Mouse (Mus musculus): ENCODE data around the gene Galt.
A peak's percentile ranks its signal among the peaks of the same experiment; 100 is the strongest.

Gene Galt

DNA sequence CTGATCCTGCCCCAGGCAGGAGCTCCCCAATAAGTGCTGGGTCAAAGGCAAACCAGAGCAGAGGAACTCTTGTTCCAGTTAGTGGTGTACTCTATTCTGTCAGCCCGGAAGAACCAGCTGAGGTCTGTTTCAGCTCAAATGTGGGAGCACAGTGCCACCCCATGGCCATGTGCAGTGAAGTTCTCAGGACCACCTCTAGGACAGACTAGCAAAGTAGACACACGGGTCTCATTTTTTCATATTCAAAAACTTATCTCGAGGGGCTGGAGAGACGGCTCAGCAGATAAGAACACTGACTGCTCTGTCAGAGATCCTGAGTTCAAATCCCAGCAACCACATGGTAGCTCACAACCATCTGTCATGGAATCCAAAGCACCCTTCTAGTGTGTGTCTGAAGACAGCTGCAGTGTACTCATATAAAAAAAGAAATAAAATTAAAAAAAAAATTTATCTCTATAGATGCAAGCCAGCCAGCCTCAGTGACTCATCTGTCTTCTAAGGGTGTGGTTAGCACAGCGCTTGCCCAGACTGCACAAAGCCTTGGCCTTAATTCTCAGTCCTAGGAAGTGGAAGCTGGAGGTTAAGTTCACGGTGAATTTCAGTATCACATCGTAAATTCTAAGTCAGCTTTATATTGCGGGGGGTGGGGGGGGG is 17.3 kb upstream of the Galt start:
- no peak overlapping the region for H3K4me3 ChIP-seq (replicated peaks; ENCODE audit: low read length)
- H3K4me1 ChIP-seq (replicated peaks; ENCODE audit: low read depth, low read length) = peaks cover 35% of the 10 kb centered on the region
- no peaks in the 10 kb centered on the region for H3K9me3 ChIP-seq (ENCODE audit: low read length)
- TF ChIP-seq NANOG (IDR thresholded peaks at IDR 0.05; ENCODE audit: borderline replicate concordance, low read length) = no peak
- TF ChIP-seq CTCF (conservative IDR thresholded peaks at IDR 0.05; ENCODE audit: low read length) = peak; percentile 49
- TF ChIP-seq POU5F1 (IDR thresholded peaks at IDR 0.05; ENCODE audit: borderline replicate concordance, low read length) = no peak
- peaks cover 25% of the 10 kb centered on the region for H3K27me3 ChIP-seq (ENCODE audit: insufficient read depth, low read length)
- peaks cover 26% of the 10 kb centered on the region for H3K36me3 ChIP-seq (ENCODE audit: insufficient read depth, low read length)

DNA sequence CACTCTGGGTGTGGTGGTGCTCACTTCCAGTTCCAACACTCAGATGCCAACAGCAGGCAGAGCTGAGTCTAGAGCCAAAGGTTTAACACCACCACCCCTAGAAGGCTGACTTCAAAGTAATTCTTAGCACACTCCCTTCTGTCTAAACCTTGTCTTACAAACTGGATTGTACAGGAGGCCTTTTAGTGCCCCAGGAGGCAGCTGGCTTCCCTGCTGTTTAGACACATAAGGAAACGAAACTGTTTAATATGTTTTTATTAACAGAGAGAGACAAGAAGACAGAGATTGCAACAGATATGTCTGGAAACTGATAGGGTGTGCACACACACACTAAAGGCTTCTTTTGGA is 16.8 kb upstream of the Galt start:
- H3K36me3 ChIP-seq (ENCODE audit: insufficient read depth, low read length) = peaks cover 26% of the 10 kb centered on the region
- TF ChIP-seq NANOG (IDR thresholded peaks at IDR 0.05; ENCODE audit: borderline replicate concordance, low read length) (no peak), POU5F1 (IDR thresholded peaks at IDR 0.05; ENCODE audit: borderline replicate concordance, low read length) (no peak)
- no peaks in the 10 kb centered on the region for H3K9me3 ChIP-seq (ENCODE audit: low read length)
- peaks cover 20% of the 10 kb centered on the region for H3K27me3 ChIP-seq (ENCODE audit: insufficient read depth, low read length)
- no peak overlapping the region for H3K4me3 ChIP-seq (replicated peaks; ENCODE audit: low read length)
- H3K4me1 ChIP-seq (replicated peaks; ENCODE audit: low read depth, low read length) = peaks cover 35% of the 10 kb centered on the region

DNA sequence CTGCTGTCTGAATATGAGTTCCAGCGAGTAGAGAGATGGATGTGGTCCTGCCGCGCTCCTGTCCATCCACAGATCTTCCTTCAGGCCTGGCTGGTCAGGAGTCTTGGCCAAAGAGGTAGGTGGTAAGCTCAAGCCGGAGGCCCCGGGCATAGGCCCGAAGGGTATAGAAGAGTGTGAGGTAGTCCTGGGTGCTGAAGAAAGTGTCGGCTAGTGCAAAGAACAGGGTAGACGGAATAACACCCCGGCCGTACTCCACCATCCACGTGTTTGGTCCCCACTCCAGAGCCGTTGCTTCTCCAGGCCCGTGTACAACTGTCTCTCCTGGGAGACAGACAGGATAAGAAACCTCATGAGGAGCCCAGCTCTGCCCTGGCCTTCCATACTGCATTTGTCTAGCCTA is 15.8 kb upstream of the Galt start:
- Histone ChIP-seq H3K9me3 (ENCODE audit: low read length) (no peaks in the 10 kb centered on the region), H3K4me1 (replicated peaks; ENCODE audit: low read depth, low read length) (peaks cover 35% of the 10 kb centered on the region), H3K36me3 (ENCODE audit: insufficient read depth, low read length) (peaks cover 26% of the 10 kb centered on the region), H3K4me3 (replicated peaks; ENCODE audit: low read length) (peak overlapping the region; percentile 95), H3K27me3 (ENCODE audit: insufficient read depth, low read length) (peaks cover 13% of the 10 kb centered on the region; the same call in 1 of the 2 replicates)
- TF ChIP-seq NANOG (IDR thresholded peaks at IDR 0.05; ENCODE audit: borderline replicate concordance, low read length) (no peak), POU5F1 (IDR thresholded peaks at IDR 0.05; ENCODE audit: borderline replicate concordance, low read length) (no peak), CTCF (conservative IDR thresholded peaks at IDR 0.05; ENCODE audit: low read length) (no peak)

- TF ChIP-seq NANOG (IDR thresholded peaks at IDR 0.05; ENCODE audit: borderline replicate concordance, low read length) = no peak
- TF ChIP-seq CTCF (conservative IDR thresholded peaks at IDR 0.05; ENCODE audit: low read length) = 0 out of 2 replicates have a peak, but pooled peaks have one; percentile 2
- H3K27me3 ChIP-seq (ENCODE audit: insufficient read depth, low read length) = peaks cover 4% of the 10 kb centered on the region; the same call in 1 of the 2 replicates
- peaks cover 26% of the 10 kb centered on the region for H3K36me3 ChIP-seq (ENCODE audit: insufficient read depth, low read length)
- no peaks in the 10 kb centered on the region for H3K9me3 ChIP-seq (ENCODE audit: low read length)
- H3K4me3 ChIP-seq (replicated peaks; ENCODE audit: low read length) = peak overlapping the region; percentile 95
- H3K4me1 ChIP-seq (replicated peaks; ENCODE audit: low read depth, low read length) = peaks cover 35% of the 10 kb centered on the region
Measured at GRCm38 (mm10) chr4:41740380-41741157, 14.5 kb upstream of the Galt start.

GRCm38 (mm10) chr4:41741158-41741560 is 13.9 kb upstream of the Galt start:
- H3K4me3 ChIP-seq (replicated peaks; ENCODE audit: low read length) = peak overlapping the region; percentile 95
- H3K9me3 ChIP-seq (ENCODE audit: low read length) = peaks cover 5% of the 10 kb centered on the region
- H3K27me3 ChIP-seq (ENCODE audit: insufficient read depth, low read length) = 0 out of 2 replicates have a peak, but pooled peaks cover 3% of the 10 kb centered on the region
- no peak for TF ChIP-seq POU5F1 (IDR thresholded peaks at IDR 0.05; ENCODE audit: borderline replicate concordance, low read length)
- TF ChIP-seq CTCF (conservative IDR thresholded peaks at IDR 0.05; ENCODE audit: low read length) = no peak
- TF ChIP-seq NANOG (IDR thresholded peaks at IDR 0.05; ENCODE audit: borderline replicate concordance, low read length) = no peak
- peaks cover 35% of the 10 kb centered on the region for H3K4me1 ChIP-seq (replicated peaks; ENCODE audit: low read depth, low read length)
- H3K36me3 ChIP-seq (ENCODE audit: insufficient read depth, low read length) = peaks cover 26% of the 10 kb centered on the region

- Histone ChIP-seq H3K27me3 (ENCODE audit: insufficient read depth, low read length) (0 out of 2 replicates have a peak, but pooled peaks cover 3% of the 10 kb centered on the region), H3K4me3 (replicated peaks; ENCODE audit: low read length) (no peak overlapping the region), H3K36me3 (ENCODE audit: insufficient read depth, low read length) (peaks cover 8% of the 10 kb centered on the region), H3K9me3 (ENCODE audit: low read length) (peaks cover 35% of the 10 kb centered on the region), H3K4me1 (replicated peaks; ENCODE audit: low read depth, low read length) (peaks cover 21% of the 10 kb centered on the region)
- TF ChIP-seq CTCF (conservative IDR thresholded peaks at IDR 0.05; ENCODE audit: low read length) (no peak), NANOG (IDR thresholded peaks at IDR 0.05; ENCODE audit: borderline replicate concordance, low read length) (no peak), POU5F1 (IDR thresholded peaks at IDR 0.05; ENCODE audit: borderline replicate concordance, low read length) (no peak)
Measured at GRCm38 (mm10) chr4:41744131-41744530, 10.9 kb upstream of the Galt start.

- H3K27me3 ChIP-seq (ENCODE audit: insufficient read depth, low read length) = 0 out of 2 replicates have a peak, but pooled peaks cover 3% of the 10 kb centered on the region
- TF ChIP-seq CTCF (conservative IDR thresholded peaks at IDR 0.05; ENCODE audit: low read length) (no peak), POU5F1 (IDR thresholded peaks at IDR 0.05; ENCODE audit: borderline replicate concordance, low read length) (no peak), NANOG (IDR thresholded peaks at IDR 0.05; ENCODE audit: borderline replicate concordance, low read length) (no peak)
- no peak overlapping the region for H3K4me3 ChIP-seq (replicated peaks; ENCODE audit: low read length)
- H3K4me1 ChIP-seq (replicated peaks; ENCODE audit: low read depth, low read length) = peaks cover 12% of the 10 kb centered on the region
- H3K9me3 ChIP-seq (ENCODE audit: low read length) = peaks cover 35% of the 10 kb centered on the region
- no peaks in the 10 kb centered on the region for H3K36me3 ChIP-seq (ENCODE audit: insufficient read depth, low read length)
Measured at GRCm38 (mm10) chr4:41745021-41745420, 10.0 kb upstream of the Galt start.

DNA sequence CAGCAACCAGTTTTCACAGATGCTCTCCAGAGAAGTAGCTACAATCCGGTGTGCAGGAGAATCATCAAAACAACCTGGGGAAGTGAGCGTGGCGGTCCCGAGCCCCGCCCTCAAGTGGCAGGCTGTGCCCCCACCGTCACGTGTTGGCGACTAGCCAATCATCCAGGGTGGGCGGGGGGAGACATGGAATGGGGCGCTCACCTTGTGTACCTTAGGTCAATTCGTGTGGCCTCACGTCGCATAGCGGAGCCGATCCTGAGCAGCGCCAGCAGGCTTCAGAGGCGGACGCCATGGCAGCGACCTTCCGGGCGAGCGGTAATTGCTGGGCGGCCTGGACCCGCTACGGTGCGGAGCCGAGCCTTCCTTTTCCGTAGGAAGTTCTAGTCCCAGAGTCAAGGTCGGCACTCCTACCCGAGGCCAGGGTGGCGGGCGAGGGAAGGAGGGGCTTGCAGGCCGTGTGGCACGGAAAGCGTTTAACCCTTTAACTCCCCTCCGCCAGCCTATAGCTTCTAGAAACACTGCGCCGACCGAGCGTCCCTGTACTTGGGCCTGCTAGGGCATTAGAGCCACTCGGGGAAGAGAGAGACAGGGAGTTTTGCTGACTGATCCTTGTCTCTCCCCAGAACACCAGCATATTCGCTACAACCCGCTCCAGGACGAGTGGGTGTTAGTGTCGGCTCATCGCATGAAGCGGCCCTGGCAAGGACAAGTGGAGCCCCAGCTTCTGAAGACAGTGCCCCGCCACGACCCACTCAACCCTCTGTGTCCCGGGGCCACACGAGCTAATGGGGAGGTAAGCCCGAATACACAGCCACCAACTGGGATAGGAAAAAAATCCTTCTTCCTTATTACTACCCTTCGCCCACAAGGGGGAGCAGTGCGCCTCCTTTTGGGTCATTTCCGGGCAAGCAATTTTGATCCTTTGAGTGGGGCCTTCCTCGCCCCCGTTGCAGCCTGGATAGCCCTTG is 594 bp downstream of the Galt start, which contains the start of gene Sigmar1:
Gene Sigmar1 (minus strand): TSS at position 820 of the 968 bp plus-strand sequence.
- Histone ChIP-seq H3K27me3 (ENCODE audit: insufficient read depth, low read length) (no peaks in the 10 kb centered on the region; the same call in 1 of the 2 replicates), H3K9me3 (ENCODE audit: low read length) (no peaks in the 10 kb centered on the region), H3K4me3 (replicated peaks; ENCODE audit: low read length) (peak within 1 kb of the TSS; percentile 94), H3K4me1 (replicated peaks; ENCODE audit: low read depth, low read length) (peaks cover 54% of the 10 kb centered on the region), H3K36me3 (ENCODE audit: insufficient read depth, low read length) (peaks cover 31% of the 10 kb centered on the region)
- TF ChIP-seq POU5F1 (IDR thresholded peaks at IDR 0.05; ENCODE audit: borderline replicate concordance, low read length) = no peak
- peak; percentile 57 for TF ChIP-seq CTCF (conservative IDR thresholded peaks at IDR 0.05; ENCODE audit: low read length)
